Mouse (Mus musculus) liver, adult (tissue): ENCODE measurements around the gene Zfp358.

Experiments
- GATA4 ChIP-seq: IDR thresholded peaks from 2 replicates; pipeline ENCODE4 v1.6.1; 2014; ENCODE audit warnings: mild to moderate bottlenecking, low read length; ENCODE audit not compliant: insufficient replicate concordance

Zfp358 gene

GRCm38 (mm10) chr8:3492901-3493844, at the start of gene Zfp358:
Zfp358 (plus strand) TSS chr8:3493138.
- TF ChIP-seq GATA4: no peak

DNA sequence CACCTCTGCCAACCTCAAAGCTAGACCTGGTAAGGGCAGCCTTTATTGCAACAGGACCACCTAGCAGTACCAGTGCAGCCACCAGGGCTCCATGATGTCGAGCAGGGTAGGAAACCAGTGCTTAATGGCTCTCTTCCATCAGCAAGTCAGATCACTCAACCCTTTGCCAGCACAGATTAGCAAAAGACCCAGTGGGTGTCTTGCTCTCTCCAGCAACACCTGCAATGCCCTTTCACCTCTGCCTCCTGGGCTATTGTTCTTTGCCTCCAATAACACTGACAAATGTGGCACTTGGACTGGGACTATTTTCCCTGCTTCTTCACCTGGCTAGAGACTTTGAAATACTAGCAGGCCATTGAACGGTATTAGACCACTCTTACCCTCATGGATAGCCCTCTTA, 43.7 kb upstream of the Zfp358 start:
- TF ChIP-seq GATA4: no peak

DNA sequence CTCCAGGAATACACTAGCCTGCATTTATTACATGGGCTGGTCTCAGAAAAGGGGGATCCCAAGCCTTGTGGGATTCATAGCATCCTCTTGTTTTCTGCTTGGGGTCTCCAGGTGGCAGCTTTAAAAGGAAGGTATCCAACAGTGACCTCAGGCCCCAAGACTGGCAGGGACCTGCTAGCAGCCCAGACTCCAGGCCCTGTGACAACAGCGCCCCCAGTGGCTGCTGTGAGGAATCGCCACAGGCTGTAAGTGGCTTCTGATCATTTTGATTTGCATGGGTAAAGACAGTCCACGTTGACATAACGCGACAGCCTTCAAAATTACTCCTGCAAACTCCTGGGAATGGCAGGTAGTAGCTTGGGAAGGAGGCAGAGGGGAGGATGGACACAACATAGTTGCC, 42.3 kb upstream of the Zfp358 start:
- no peak for TF ChIP-seq GATA4

DNA sequence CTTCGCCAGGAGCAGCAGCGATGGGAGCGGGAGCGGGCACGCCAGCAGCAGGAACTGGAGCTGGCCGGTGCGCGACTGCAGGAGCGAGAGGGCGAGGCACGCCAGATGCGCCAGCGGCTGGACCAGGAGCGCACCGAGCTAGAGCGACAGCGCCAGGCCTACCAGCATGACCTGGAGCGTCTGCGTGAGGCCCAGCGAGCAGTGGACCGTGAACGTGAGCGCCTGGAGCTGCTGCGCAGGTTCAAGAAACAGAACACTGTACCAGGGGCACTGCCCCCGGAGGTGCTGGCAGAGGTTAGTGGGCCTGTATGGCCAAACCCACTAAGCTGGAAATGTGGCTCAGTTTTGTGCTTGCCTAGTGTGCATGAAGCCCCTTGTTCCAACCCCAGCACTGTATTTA, 40.9 kb upstream of the Zfp358 start:
- no peak for TF ChIP-seq GATA4

GRCm38 (mm10) chr8:3463248-3463647, 29.7 kb upstream of the Zfp358 start:
- no peak for TF ChIP-seq GATA4

DNA sequence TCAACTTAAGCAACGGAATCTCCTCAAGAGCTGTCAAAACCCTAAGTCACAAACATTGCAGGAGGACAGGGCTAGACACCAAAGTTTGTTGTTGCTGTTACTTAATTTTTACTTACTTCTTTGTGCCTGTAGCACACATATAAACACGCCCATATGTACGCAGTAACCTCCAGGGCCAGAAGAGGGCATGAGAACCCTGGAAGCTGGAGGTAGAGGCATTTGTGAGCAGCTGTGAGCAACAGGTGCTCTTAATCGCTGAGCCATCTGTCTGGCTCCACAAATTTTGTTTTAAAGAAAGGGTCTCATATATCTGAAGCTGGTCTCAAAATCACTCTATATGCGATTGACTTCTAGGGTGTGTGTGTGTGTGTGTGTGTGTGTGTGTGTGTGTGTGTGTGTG, 28.6 kb upstream of the Zfp358 start:
- TF ChIP-seq GATA4: no peak

- TF ChIP-seq GATA4: no peak
These were observed 25.7 kb upstream of the Zfp358 start, which contains the start of gene Pex11g for GRCm38 (mm10) chr8:3467006-3467885. Pex11g (minus strand) TSS chr8:3467680.

DNA sequence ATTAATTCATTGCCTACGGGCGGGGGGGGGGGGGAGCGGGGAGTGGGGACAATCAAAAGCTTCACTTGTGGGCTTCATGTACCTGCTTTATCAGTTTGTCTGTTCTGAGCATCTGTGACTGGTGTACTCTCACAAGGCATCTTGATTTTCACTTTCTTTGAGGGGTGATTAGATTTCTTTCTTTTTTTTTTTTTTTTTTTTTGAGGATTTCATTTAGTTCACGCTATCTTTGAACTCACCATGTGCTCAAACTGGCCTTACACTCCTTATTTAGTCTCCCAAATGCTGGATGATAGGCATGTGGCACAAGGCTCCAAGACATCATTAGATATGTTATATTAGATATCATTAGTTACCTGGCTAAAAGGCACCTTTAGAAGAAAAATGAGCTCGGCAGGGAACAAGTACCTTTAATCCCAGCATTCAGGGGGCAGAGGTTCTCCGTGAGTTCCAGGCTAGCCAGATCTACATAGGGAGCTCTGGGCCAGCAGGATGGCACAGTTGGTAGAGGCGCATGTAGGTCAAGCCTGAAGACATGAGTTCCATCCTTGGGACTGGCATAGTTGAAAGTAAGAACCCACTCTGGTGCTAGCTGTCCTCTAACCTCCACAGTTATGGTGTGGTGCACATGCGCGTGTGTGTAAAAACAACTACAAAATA, 24.9 kb upstream of the Zfp358 start:
- TF ChIP-seq GATA4: no peak

DNA sequence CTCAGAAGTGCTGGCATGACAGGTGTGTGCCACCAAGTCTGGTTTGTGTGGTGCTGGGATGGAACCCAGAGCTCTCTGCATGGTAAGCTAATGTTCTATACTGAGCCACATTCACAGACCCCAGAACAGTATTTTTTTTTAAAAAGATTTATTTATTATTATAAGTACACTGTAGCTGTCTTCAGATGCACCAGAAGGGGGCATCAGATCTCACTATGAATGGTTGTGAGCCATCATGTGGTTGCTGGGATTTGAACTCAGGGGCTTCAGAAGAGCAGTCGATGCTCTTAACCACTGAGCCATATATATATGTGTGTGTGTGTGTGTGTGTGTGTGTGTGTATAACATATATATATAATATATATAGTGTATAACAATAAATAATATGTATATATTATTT, 24.1 kb upstream of the Zfp358 start:
- TF ChIP-seq GATA4: no peak

GRCm38 (mm10) chr8:3470562-3470961, 22.4 kb upstream of the Zfp358 start, which contains the start of gene Tex45:
Tex45 (plus strand) TSS chr8:3470862.
- TF ChIP-seq GATA4: no peak

- TF ChIP-seq GATA4: no peak
These were observed 17.1 kb upstream of the Zfp358 start for GRCm38 (mm10) chr8:3475715-3476429.

- no peak for TF ChIP-seq GATA4
These were observed 12.6 kb upstream of the Zfp358 start for GRCm38 (mm10) chr8:3480221-3480785.

DNA sequence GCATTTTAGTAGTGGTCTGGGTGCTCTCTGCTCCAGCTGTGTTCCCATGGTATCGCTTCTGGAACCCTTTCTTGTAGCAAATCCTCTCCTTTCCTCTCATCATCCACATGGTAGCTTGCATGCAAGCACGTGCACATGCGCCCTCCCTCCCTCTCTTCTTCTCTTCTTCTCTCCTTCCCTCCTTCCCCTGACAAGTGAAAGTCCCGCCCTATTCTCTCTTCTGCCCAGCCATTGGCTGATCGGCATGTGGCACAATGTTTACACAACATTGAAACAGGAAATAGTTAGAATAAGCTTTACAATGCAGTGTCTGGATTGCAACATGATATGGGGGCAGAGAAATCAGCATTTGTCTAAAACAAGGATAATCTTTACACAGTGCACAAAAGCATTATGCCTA, 11.3 kb upstream of the Zfp358 start:
- TF ChIP-seq GATA4: no peak

- TF ChIP-seq GATA4: no peak
These were observed 10.6 kb upstream of the Zfp358 start for GRCm38 (mm10) chr8:3482240-3482740.
